Mouse (Mus musculus): ENCODE results near the gene Ifrd2.

DNA sequence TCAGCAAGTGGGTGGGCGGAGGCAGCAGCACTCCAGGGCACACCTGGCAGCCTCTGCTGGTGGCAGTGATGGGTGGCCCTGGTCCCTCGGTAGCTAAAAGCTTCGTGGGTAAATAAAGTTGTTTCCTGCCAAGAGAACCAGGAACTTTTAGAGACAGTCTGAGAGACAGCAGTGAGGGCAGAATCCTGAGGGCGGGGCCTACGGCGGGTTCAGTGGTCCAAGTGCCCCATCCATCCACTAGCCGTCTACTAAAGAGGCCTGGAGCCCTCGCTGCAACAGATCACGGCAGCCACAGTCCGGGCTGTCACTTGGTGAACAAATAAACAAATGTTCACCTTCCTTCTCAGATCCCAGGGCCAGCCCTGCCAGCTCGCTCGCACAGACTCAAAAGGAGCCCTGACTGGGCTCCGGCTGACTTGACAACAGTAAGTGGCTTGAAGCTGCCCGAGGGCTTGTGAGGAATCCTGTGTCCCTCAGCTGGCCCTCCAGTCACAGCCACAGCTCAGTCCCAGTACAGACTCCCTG lies 42.5 kb downstream of the Ifrd2 start:
- TF ChIP-seq ZNF384 (IDR thresholded peaks at IDR 0.05; ENCODE audit: low read depth, low read length) = no peak
- TF ChIP-seq MAFK (IDR thresholded peaks at IDR 0.05; ENCODE audit: insufficient read depth, low read depth, low read length) = no peak
- TF ChIP-seq HCFC1 (IDR thresholded peaks at IDR 0.05; ENCODE audit: borderline replicate concordance, insufficient read depth, low read length) = no peak
- TF ChIP-seq CHD2 (IDR thresholded peaks at IDR 0.05; ENCODE audit: low read depth, low read length) = no peak
- no peak for TF ChIP-seq ZC3H11A (IDR thresholded peaks at IDR 0.05; ENCODE audit: borderline replicate concordance, low read depth, low read length)

Measured in ES-E14 (cell line).